Mouse (Mus musculus): Measurements from ENCODE around the gene Aldh2. TPM values are rescaled to one million over a fixed set of nuclear protein-coding genes. Genes with fewer than 3 reads are reported as not detected.
"Not testable (repeated sequence)": the region's sequence is repeated elsewhere in the genome, so short reads cannot be mapped to it uniquely, and the experiment has no call there.

Gene Aldh2
- polyA plus RNA-seq, 1 experiment, result 384 TPM

GRCm38 (mm10) chr5:121623241-121623640 lies 29.6 kb upstream of the Aldh2 start:
- no peak for DNase-seq (ENCODE audit: low read depth in 1 of 2, low spot score in 2 of 2)
- WGBS, result 91% methylated on average over 3 of the region's 3 CpGs
- Histone ChIP-seq H3K4me1 (ENCODE audit: control insufficient read depth, insufficient read depth, insufficient read length) (no peaks in the 10 kb centered on the region), H3K36me3 (ENCODE audit: control insufficient read depth, insufficient read depth, low read length) (no peaks in the 10 kb centered on the region), H3K4me3 (ENCODE audit: extremely low read depth, insufficient read depth, insufficient read length) (no peak overlapping the region), H3K27ac (ENCODE audit: insufficient read depth, low read length) (no peak overlapping the region), H3K27me3 (ENCODE audit: control insufficient read depth, insufficient read depth, low read length) (no peaks in the 10 kb centered on the region)
- TF ChIP-seq CTCF (IDR thresholded peaks at IDR 0.05; ENCODE audit: extremely low read depth, insufficient read depth, insufficient read length, insufficient replicate concordance), result no peak
- TF ChIP-seq POLR2A (IDR thresholded peaks at IDR 0.05; ENCODE audit: low read depth, low read length), result no peak

GRCm38 (mm10) chr5:121621102-121621501 lies 27.5 kb upstream of the Aldh2 start:
- no peaks in the 10 kb centered on the region for H3K27me3 ChIP-seq (ENCODE audit: control insufficient read depth, insufficient read depth, low read length)
- TF ChIP-seq POLR2A (IDR thresholded peaks at IDR 0.05; ENCODE audit: low read depth, low read length) (no peak), CTCF (IDR thresholded peaks at IDR 0.05; ENCODE audit: extremely low read depth, insufficient read depth, insufficient read length, insufficient replicate concordance) (no peak)
- 96% methylated on average over 5 of the region's 5 CpGs for WGBS

GRCm38 (mm10) chr5:121618592-121619513 lies 25.2 kb upstream of the Aldh2 start, which contains the start of gene Acad12:
Acad12 (minus strand) TSS chr5:121618938.
- Histone ChIP-seq H3K4me3 (ENCODE audit: extremely low read depth, insufficient read depth, insufficient read length) (peak within 1 kb of the TSS; percentile 81), H3K4me1 (ENCODE audit: control insufficient read depth, insufficient read depth, insufficient read length) (no peaks in the 10 kb centered on the region), H3K36me3 (ENCODE audit: control insufficient read depth, insufficient read depth, low read length) (no peaks in the 10 kb centered on the region), H3K27me3 (ENCODE audit: control insufficient read depth, insufficient read depth, low read length) (no peaks in the 10 kb centered on the region), H3K27ac (ENCODE audit: insufficient read depth, low read length) (peak within 1 kb of the TSS; percentile 74)
- WGBS, result under 1% methylated on average over 58 of the region's 58 CpGs
- DNase-seq (ENCODE audit: low read depth in 1 of 2, low spot score in 2 of 2), result peak; percentile 50 to 72
- no peak for TF ChIP-seq CTCF (IDR thresholded peaks at IDR 0.05; ENCODE audit: extremely low read depth, insufficient read depth, insufficient read length, insufficient replicate concordance)
- TF ChIP-seq POLR2A (IDR thresholded peaks at IDR 0.05; ENCODE audit: low read depth, low read length), result peak; percentile 98

More at GRCm38 (mm10) chr5:121621102-121621501, 27.5 kb upstream of the Aldh2 start:
- no peak for DNase-seq (ENCODE audit: low read depth in 1 of 2, low spot score in 2 of 2)
- H3K36me3 ChIP-seq (ENCODE audit: control insufficient read depth, insufficient read depth, low read length), result no peaks in the 10 kb centered on the region
- no peak overlapping the region for H3K27ac ChIP-seq (ENCODE audit: insufficient read depth, low read length)
- no peaks in the 10 kb centered on the region for H3K4me1 ChIP-seq (ENCODE audit: control insufficient read depth, insufficient read depth, insufficient read length)
- no peak overlapping the region for H3K4me3 ChIP-seq (ENCODE audit: extremely low read depth, insufficient read depth, insufficient read length)

- WGBS, result 56% methylated on average over 3 of the region's 3 CpGs
- not testable (repeated sequence) for H3K4me3 ChIP-seq (ENCODE audit: extremely low read depth, insufficient read depth, insufficient read length); H3K27me3 ChIP-seq (ENCODE audit: control insufficient read depth, insufficient read depth, low read length); H3K27ac ChIP-seq (ENCODE audit: insufficient read depth, low read length); DNase-seq (ENCODE audit: low read depth in 1 of 2, low spot score in 2 of 2); H3K4me1 ChIP-seq (ENCODE audit: control insufficient read depth, insufficient read depth, insufficient read length); H3K36me3 ChIP-seq (ENCODE audit: control insufficient read depth, insufficient read depth, low read length)
These were observed 21.3 kb upstream of the Aldh2 start for GRCm38 (mm10) chr5:121614921-121615320.

- no peak for TF ChIP-seq CTCF (IDR thresholded peaks at IDR 0.05; ENCODE audit: extremely low read depth, insufficient read depth, insufficient read length, insufficient replicate concordance)
- no peak for TF ChIP-seq POLR2A (IDR thresholded peaks at IDR 0.05; ENCODE audit: low read depth, low read length)
- 81% methylated on average over 6 of the region's 6 CpGs for WGBS
- Histone ChIP-seq H3K4me1 (ENCODE audit: control insufficient read depth, insufficient read depth, insufficient read length) (no peaks in the 10 kb centered on the region), H3K27me3 (ENCODE audit: control insufficient read depth, insufficient read depth, low read length) (no peaks in the 10 kb centered on the region), H3K4me3 (ENCODE audit: extremely low read depth, insufficient read depth, insufficient read length) (no peak overlapping the region), H3K27ac (ENCODE audit: insufficient read depth, low read length) (no peak overlapping the region), H3K36me3 (ENCODE audit: control insufficient read depth, insufficient read depth, low read length) (no peaks in the 10 kb centered on the region)
- no peak for DNase-seq (ENCODE audit: low read depth in 1 of 2, low spot score in 2 of 2)
These were observed 18.4 kb upstream of the Aldh2 start for GRCm38 (mm10) chr5:121612036-121612435.

GRCm38 (mm10) chr5:121609556-121610135 lies 16.0 kb upstream of the Aldh2 start:
- DNase-seq (ENCODE audit: low read depth in 1 of 2, low spot score in 2 of 2); H3K27ac ChIP-seq (ENCODE audit: insufficient read depth, low read length); H3K36me3 ChIP-seq (ENCODE audit: control insufficient read depth, insufficient read depth, low read length); H3K4me1 ChIP-seq (ENCODE audit: control insufficient read depth, insufficient read depth, insufficient read length); H3K4me3 ChIP-seq (ENCODE audit: extremely low read depth, insufficient read depth, insufficient read length); H3K27me3 ChIP-seq (ENCODE audit: control insufficient read depth, insufficient read depth, low read length): not testable (repeated sequence)
- WGBS, result 66% methylated on average over 8 of the region's 8 CpGs

- Histone ChIP-seq H3K36me3 (ENCODE audit: control insufficient read depth, insufficient read depth, low read length) (no peaks in the 10 kb centered on the region), H3K4me1 (ENCODE audit: control insufficient read depth, insufficient read depth, insufficient read length) (no peaks in the 10 kb centered on the region; the same call in 1 of the 2 replicates), H3K27me3 (ENCODE audit: control insufficient read depth, insufficient read depth, low read length) (no peaks in the 10 kb centered on the region), H3K27ac (ENCODE audit: insufficient read depth, low read length) (no peak overlapping the region), H3K4me3 (ENCODE audit: extremely low read depth, insufficient read depth, insufficient read length) (no peak overlapping the region)
- peak; percentile 82; the same call in 1 of the 2 replicates for TF ChIP-seq CTCF (IDR thresholded peaks at IDR 0.05; ENCODE audit: extremely low read depth, insufficient read depth, insufficient read length, insufficient replicate concordance)
- no peak for TF ChIP-seq POLR2A (IDR thresholded peaks at IDR 0.05; ENCODE audit: low read depth, low read length)
- 0% methylated on average over 2 of the region's 2 CpGs for WGBS
- DNase-seq (ENCODE audit: low read depth in 1 of 2, low spot score in 2 of 2), result peak; percentile 44 to 77
These were observed 12.5 kb upstream of the Aldh2 start for GRCm38 (mm10) chr5:121606151-121606550.

- not testable (repeated sequence) for H3K27ac ChIP-seq (ENCODE audit: insufficient read depth, low read length); H3K36me3 ChIP-seq (ENCODE audit: control insufficient read depth, insufficient read depth, low read length); H3K27me3 ChIP-seq (ENCODE audit: control insufficient read depth, insufficient read depth, low read length); DNase-seq (ENCODE audit: low read depth in 1 of 2, low spot score in 2 of 2); H3K4me3 ChIP-seq (ENCODE audit: extremely low read depth, insufficient read depth, insufficient read length); H3K4me1 ChIP-seq (ENCODE audit: control insufficient read depth, insufficient read depth, insufficient read length)
- 83% methylated on average over 1 of the region's 1 CpGs for WGBS
These were observed 10.2 kb upstream of the Aldh2 start for GRCm38 (mm10) chr5:121603815-121604214.

Data from spleen, adult 2 months (tissue).